Mouse (Mus musculus) left cerebral cortex, adult 2 months (tissue): ENCODE results near the gene Rpl34. TPM values are rescaled to one million over a fixed set of nuclear protein-coding genes. Genes with fewer than 3 reads are reported as not detected.

Source experiments
- DNase-seq, 2 experiments: peaks; one replicate each; pipeline ENCODE4 v3.0.0; 2021 to 2022; ENCODE audit warnings: low spot score in 2 of 2, mixed read lengths in 1 of 2; ENCODE audit errors: extremely low spot score in 1 of 2
- H3K27ac ChIP-seq: fragments of 200-600 bp; 2 replicates; pipeline ENCODE4 v1.8.1; 2022
- H3K4me3 ChIP-seq: fragments of 200-600 bp; 2 replicates; pipeline ENCODE4 v1.8.1; 2022
- CTCF ChIP-seq: fragments of 200-600 bp; IDR thresholded peaks from 2 replicates; pipeline ENCODE4 v1.8.1; 2022; ENCODE audit warnings: antibody characterized with exemption, mild to moderate bottlenecking, moderate library complexity
- intact Hi-C: fragments of 180-260 bp; cut with DNase I; formaldehyde crosslinking; loops from one replicate; pipeline ENCODE4 v1.15.1; 2025
- total RNA-seq, 2 experiments: library from RNA; stranded (reverse); gene quantifications; 2 replicates each; pipeline ENCODE4 v1.2.3; 2021

Rpl34 gene
- total RNA-seq, 2 experiments from 2014 or later: 315 to 326 TPM

- peak; percentile 17 to 34 for DNase-seq
- TF ChIP-seq CTCF: peak; percentile 47
- Histone ChIP-seq H3K4me3 (peak overlapping the region; percentile 95), H3K27ac (peak overlapping the region; percentile 74)
- intact Hi-C loops: loop anchor here (10.0 kb wide), 1 partner anchor 1955 kb away; the partner anchor contains the start of genes Aimp1 and Tbck
These were observed 568 bp downstream of the Rpl34 start for GRCm38 (mm10) chr3:130729472-130730188.

GRCm38 (mm10) chr3:130727676-130728075, 2.5 kb downstream of the Rpl34 start:
- intact Hi-C loops: no loop called here
- no peak for TF ChIP-seq CTCF
- no peak overlapping the region for H3K27ac ChIP-seq
- no peak for DNase-seq
- H3K4me3 ChIP-seq: no peak overlapping the region

- no peak overlapping the region for H3K4me3 ChIP-seq
- no peak for DNase-seq
- intact Hi-C loops: no loop called here
- H3K27ac ChIP-seq: no peak overlapping the region
- no peak for TF ChIP-seq CTCF
These were observed 3.2 kb downstream of the Rpl34 start for GRCm38 (mm10) chr3:130727036-130727435.

DNA sequence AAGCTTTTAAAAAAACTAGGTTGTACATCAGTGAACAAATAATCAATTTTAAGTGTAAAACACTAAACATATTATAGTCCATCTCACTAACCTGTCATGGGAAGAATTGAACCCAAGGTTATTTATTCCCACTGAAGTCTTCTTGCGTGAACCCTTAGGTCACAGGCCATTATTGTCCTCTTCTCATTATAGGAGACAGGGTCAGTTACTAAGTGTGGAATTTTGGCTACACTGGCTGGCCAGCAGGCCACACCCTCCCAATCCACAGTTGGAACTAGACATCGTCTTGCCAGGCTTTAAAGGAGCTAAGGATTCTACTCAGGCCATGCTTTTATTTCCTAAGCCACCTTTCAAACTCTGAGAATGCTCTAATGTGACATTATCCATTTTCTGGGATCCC, 4.5 kb downstream of the Rpl34 start:
- intact Hi-C loops: no loop called here
- TF ChIP-seq CTCF: no peak
- H3K27ac ChIP-seq: no peak overlapping the region
- DNase-seq: no peak
- H3K4me3 ChIP-seq: no peak overlapping the region

- intact Hi-C loops: no loop called here
- Histone ChIP-seq H3K27ac (no peak overlapping the region), H3K4me3 (no peak overlapping the region)
- TF ChIP-seq CTCF: no peak
- no peak for DNase-seq
These were observed 7.3 kb downstream of the Rpl34 start for GRCm38 (mm10) chr3:130722733-130723478.

- no peak for TF ChIP-seq CTCF
- Histone ChIP-seq H3K27ac (no peak overlapping the region), H3K4me3 (no peak overlapping the region)
- no peak for DNase-seq
- intact Hi-C loops: no loop called here
These were observed 10.0 kb downstream of the Rpl34 start for GRCm38 (mm10) chr3:130720225-130720624.

GRCm38 (mm10) chr3:130718871-130719270, 11.3 kb downstream of the Rpl34 start:
- intact Hi-C loops: no loop called here
- no peak overlapping the region for H3K4me3 ChIP-seq
- H3K27ac ChIP-seq: no peak overlapping the region
- TF ChIP-seq CTCF: no peak
- no peak for DNase-seq

DNA sequence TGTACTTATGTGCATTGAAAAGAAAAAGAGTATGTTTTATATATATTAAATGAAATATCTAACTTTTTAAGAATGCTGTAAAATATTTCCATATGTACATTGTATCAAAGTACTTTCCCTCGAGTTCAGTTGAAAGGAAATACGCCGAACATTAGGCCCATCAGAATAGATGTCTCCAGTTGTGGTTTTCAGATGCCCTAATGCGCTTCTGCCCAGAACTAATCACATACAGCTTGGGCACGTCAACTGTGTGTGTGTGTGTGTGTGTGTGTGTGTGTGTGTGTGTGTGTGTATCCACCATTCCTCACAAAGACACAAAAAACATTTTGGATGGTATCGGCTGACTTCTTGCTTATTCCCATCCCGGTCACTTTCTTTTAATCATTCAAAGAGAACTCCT, 13.6 kb downstream of the Rpl34 start:
- no peak overlapping the region for H3K27ac ChIP-seq
- intact Hi-C loops: no loop called here
- no peak overlapping the region for H3K4me3 ChIP-seq
- TF ChIP-seq CTCF: no peak
- no peak for DNase-seq

DNA sequence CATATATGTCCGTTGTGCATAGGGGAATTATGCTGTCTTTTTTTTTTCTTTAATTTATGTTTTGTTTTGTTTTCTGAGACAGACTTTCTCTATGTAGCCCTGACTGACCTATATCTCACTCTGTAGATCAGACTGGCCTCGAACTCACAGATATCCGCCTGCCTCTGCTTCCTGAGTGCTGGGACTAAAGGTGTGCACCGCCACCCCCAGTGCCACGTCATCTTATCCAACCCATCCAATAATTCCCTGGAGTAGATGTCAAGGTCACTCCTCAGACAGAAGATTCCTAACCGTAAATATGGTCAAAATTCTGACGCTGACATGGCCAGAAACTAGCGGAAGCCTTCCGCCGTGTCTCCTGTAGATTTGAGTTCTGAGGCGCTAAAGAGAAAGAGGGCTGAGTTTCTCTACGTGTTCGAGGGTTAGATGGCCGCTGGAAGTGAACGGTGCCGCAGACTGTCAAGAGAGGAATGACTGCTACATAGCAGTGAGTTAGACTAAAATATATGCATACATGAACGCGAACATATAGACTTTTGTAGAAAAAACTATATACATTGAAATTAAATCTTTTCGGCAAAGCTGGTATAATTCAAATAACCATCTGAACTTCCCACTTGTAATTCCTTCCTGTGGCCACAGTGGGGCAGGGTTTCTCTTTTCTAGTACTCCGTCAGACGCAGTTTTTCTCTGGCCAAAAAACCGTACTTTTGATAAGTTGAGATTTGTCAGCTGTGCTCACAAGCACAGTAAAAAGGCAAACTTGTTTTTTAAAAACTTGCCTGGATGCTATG, 15.2 kb downstream of the Rpl34 start:
- peak overlapping the region; percentile 45 for H3K4me3 ChIP-seq
- TF ChIP-seq CTCF: peak; percentile 93
- peak; percentile 56 to 70 for DNase-seq
- no peak overlapping the region for H3K27ac ChIP-seq
- intact Hi-C loops: loop anchor here (1.0 to 2.0 kb wide), 2 partner anchors 522 to 530 kb away; no protein-coding TSS in a partner anchor

- TF ChIP-seq CTCF: no peak
- DNase-seq: no peak
- Histone ChIP-seq H3K27ac (no peak overlapping the region), H3K4me3 (no peak overlapping the region)
- intact Hi-C loops: no loop called here
These were observed 17.3 kb downstream of the Rpl34 start for GRCm38 (mm10) chr3:130712891-130713290.

- intact Hi-C loops: no loop called here
- DNase-seq: no peak
These were observed 20.1 kb downstream of the Rpl34 start for GRCm38 (mm10) chr3:130710103-130710502.

More at GRCm38 (mm10) chr3:130710103-130710502, 20.1 kb downstream of the Rpl34 start:
- H3K27ac ChIP-seq: no peak overlapping the region
- TF ChIP-seq CTCF: no peak; the same call in 1 of the 2 replicates
- H3K4me3 ChIP-seq: peak overlapping the region; percentile 96
